Mouse (Mus musculus): ENCODE measurements around the gene Midn. TPM values are rescaled to one million over a fixed set of nuclear protein-coding genes. Genes with fewer than 3 reads are reported as not detected.
A peak's percentile ranks its signal among the peaks of the same experiment; 100 is the strongest.

The Midn gene
- total and polyA plus RNA-seq, 3 experiments, result 8.1 to 26.7 TPM; not detected in 1

DNA sequence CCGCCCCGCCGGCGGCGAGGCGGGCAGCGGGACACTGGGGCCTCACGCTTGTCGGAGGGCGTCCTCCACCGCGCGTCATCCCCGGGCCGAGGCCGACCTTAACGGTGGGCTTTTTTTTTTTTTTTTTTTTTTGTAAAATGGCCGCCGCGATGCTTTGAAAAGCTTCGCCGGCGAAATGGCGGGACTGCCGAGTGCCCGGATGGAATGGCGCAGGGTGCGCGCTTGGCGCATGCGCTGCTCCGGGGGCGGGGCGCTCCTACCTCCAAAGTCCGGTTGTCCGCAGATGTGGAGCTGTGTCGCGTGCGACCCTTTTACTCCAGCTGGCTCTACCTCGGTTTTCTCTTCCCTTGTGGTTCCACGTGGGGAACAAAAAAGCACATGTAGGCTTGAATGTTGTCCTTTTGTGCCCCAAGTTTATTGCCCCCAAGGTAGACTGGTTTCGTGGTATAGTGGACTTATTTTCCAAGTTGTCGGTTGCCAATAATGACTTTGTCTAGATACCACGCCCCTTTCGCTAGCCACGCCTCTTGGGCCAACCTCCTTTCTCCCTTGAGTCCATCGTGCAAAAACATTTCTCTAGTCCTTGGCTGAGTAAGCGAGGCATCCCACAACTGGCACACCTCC, 20.1 kb downstream of the Midn start (continued):
- TF ChIP-seq MYC (IDR thresholded peaks at IDR 0.05; ENCODE audit: low read depth, low read length) (peak; percentile 76; the same call in 1 of the 2 replicates), POLR2AphosphoS5 (IDR thresholded peaks at IDR 0.05; ENCODE audit: borderline replicate concordance, low read depth, low read length) (peak; percentile 13; the same call in 1 of the 2 replicates), CHD1 (IDR thresholded peaks at IDR 0.05; ENCODE audit: low read depth, low read length) (no peak)

DNA sequence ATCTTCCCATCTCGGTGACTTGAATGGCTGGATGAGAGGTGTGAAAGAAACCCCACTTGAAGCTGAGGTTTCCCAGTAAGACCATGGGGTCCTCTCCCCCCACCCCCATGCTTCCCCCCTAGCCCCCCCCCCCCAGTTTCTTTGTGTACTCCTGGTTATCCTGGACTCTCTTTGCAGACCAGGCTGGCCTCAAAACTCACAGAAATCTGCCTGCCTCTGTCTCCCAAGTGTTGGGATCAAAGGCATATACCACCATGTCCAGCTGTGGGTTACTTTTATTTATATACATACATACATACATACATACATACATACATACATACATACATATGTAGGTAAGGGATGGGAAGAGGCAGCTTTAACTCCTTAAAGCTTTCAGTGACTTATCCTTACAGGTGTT, 21.0 kb downstream of the Midn start:
- peaks cover 0 to 16% of the 10 kb centered on the region in 2 experiments; a peak in 2 of 4 replicates for H3K36me3 ChIP-seq (ENCODE audit: control insufficient read depth in 1 of 2, insufficient read depth in 2 of 2, low read length in 2 of 2)
- H3K79me2 ChIP-seq (ENCODE audit: control insufficient read depth, insufficient read depth, low read length, poor library complexity), result peaks cover 12% of the 10 kb centered on the region; the same call in 1 of the 2 replicates
- H3K4me1 ChIP-seq (ENCODE audit: control insufficient read depth in 1 of 2, insufficient read depth in 2 of 2, low read length in 2 of 2), result peaks cover 4 to 21% of the 10 kb centered on the region in 2 experiments; a peak in 3 of 4 replicates
- H3K9me3 ChIP-seq (replicated peaks; ENCODE audit: insufficient read depth, low read length), result no peaks in the 10 kb centered on the region
- peak overlapping the region; percentile 92 for H3K9ac ChIP-seq (ENCODE audit: control insufficient read depth, low read depth, low read length, poor library complexity, severe bottlenecking)
- peak overlapping the region in 1 of 2 experiments; percentile 67; a peak in 2 of 4 replicates for H3K4me3 ChIP-seq (ENCODE audit: control insufficient read depth in 1 of 2, insufficient read depth in 1 of 2, low read depth in 2 of 2, low read length in 2 of 2)
- peak overlapping the region; percentile 90; the same call in 1 of the 2 replicates for H3K27ac ChIP-seq (ENCODE audit: control insufficient read depth, low read depth, low read length)
- no peak for DNase-seq (ENCODE audit: low read depth, low spot score)
- H3K27me3 ChIP-seq (ENCODE audit: control insufficient read depth in 1 of 2, insufficient read depth in 2 of 2, low read length in 2 of 2), result no peaks in the 10 kb centered on the region
- TF ChIP-seq BHLHE40 (IDR thresholded peaks at IDR 0.05; ENCODE audit: borderline replicate concordance, low read depth, low read length) (no peak), ZC3H11A (IDR thresholded peaks at IDR 0.05; ENCODE audit: low read depth, low read length) (no peak)

DNA sequence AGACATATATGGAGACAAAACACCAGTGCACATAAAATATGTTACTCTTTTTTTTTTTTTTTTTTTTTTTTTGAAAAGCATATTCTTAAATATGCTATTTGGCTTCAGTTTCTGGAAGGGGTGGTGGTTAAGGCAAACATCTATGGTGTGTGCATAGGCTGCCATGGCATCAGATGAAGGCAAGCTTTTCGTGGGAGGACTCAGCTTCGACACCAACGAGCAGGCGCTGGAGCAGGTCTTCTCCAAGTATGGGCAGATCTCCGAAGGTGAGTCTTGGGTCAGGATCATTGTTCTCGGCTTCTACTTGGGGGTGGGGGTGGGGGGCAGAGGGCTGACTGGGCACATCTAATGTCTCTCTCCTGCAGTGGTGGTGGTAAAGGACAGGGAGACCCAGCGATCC, 21.6 kb downstream of the Midn start:
- Histone ChIP-seq H3K4me3 (ENCODE audit: control insufficient read depth in 1 of 2, insufficient read depth in 1 of 2, low read depth in 2 of 2, low read length in 2 of 2) (no peak overlapping the region), H3K36me3 (ENCODE audit: control insufficient read depth in 1 of 2, insufficient read depth in 2 of 2, low read length in 2 of 2) (peaks cover 0 to 16% of the 10 kb centered on the region in 2 experiments; a peak in 2 of 4 replicates), H3K79me2 (ENCODE audit: control insufficient read depth, insufficient read depth, low read length, poor library complexity) (peaks cover 12% of the 10 kb centered on the region; the same call in 1 of the 2 replicates), H3K4me1 (ENCODE audit: control insufficient read depth in 1 of 2, insufficient read depth in 2 of 2, low read length in 2 of 2) (peaks cover 4 to 17% of the 10 kb centered on the region in 2 experiments; a peak in 3 of 4 replicates), H3K9me3 (replicated peaks; ENCODE audit: insufficient read depth, low read length) (no peaks in the 10 kb centered on the region), H3K9ac (ENCODE audit: control insufficient read depth, low read depth, low read length, poor library complexity, severe bottlenecking) (no peak overlapping the region), H3K27me3 (ENCODE audit: control insufficient read depth in 1 of 2, insufficient read depth in 2 of 2, low read length in 2 of 2) (no peaks in the 10 kb centered on the region), H3K27ac (ENCODE audit: control insufficient read depth, low read depth, low read length) (no peak overlapping the region)
- TF ChIP-seq RAD21 (IDR thresholded peaks at IDR 0.05; ENCODE audit: low read depth, low read length) (no peak), POLR2AphosphoS2 (IDR thresholded peaks at IDR 0.05; ENCODE audit: low read length) (no peak), USF1 (IDR thresholded peaks at IDR 0.05; ENCODE audit: low read depth, low read length) (no peak), ZC3H11A (IDR thresholded peaks at IDR 0.05; ENCODE audit: low read depth, low read length) (no peak), CHD1 (IDR thresholded peaks at IDR 0.05; ENCODE audit: low read depth, low read length) (no peak), SIN3A (IDR thresholded peaks at IDR 0.05; ENCODE audit: low read length) (no peak), ETS1 (IDR thresholded peaks at IDR 0.05; ENCODE audit: low read depth, low read length) (no peak), MAX (IDR thresholded peaks at IDR 0.05; ENCODE audit: low read length) (no peak), TAL1 (IDR thresholded peaks at IDR 0.05; ENCODE audit: low read length) (no peak), TCF12 (IDR thresholded peaks at IDR 0.05; ENCODE audit: low read depth, low read length) (no peak), TBP (IDR thresholded peaks at IDR 0.05; ENCODE audit: low read depth, low read length) (no peak), POLR2A (IDR thresholded peaks at IDR 0.05; ENCODE audit: control insufficient read depth in 1 of 2, insufficient read depth in 1 of 2, low read depth in 1 of 2, low read length in 2 of 2, poor library complexity in 1 of 2) (no peak)
- no peak for DNase-seq (ENCODE audit: low read depth, low spot score)

Data from MEL (cell line).